Mouse (Mus musculus): Measurements from ENCODE around the gene Gm20431. TPM values are rescaled to one million over a fixed set of nuclear protein-coding genes. Genes with fewer than 3 reads are reported as not detected.

Gm20431 gene
- polyA plus RNA-seq, 1 experiment from 2014 or later: 8.2 TPM

GRCm38 (mm10) chr2:167600481-167600995 lies 60.8 kb downstream of the Gm20431 start:
- H3K9me3 ChIP-seq (ENCODE audit: control insufficient read depth, low read length): no peaks in the 10 kb centered on the region
- H3K9ac ChIP-seq (replicated peaks; ENCODE audit: low read depth, low read length): no peak overlapping the region
- 75% methylated on average over 8 of the region's 8 CpGs for WGBS
- no peaks in the 10 kb centered on the region for H3K27me3 ChIP-seq (replicated peaks; ENCODE audit: control insufficient read depth, insufficient read depth, low read length)
- no peak for ATAC-seq
- H3K36me3 ChIP-seq (ENCODE audit: control insufficient read depth, insufficient read depth): no peaks in the 10 kb centered on the region
- H3K4me2 ChIP-seq (ENCODE audit: low read length): no peak overlapping the region
- no peak overlapping the region for H3K27ac ChIP-seq (ENCODE audit: low read length)
- peaks cover 8% of the 10 kb centered on the region for H3K4me1 ChIP-seq (replicated peaks; ENCODE audit: control insufficient read depth, insufficient read depth, low read length)
- no peak overlapping the region for H3K4me3 ChIP-seq (replicated peaks; ENCODE audit: low read length)

GRCm38 (mm10) chr2:167599917-167600316 lies 61.4 kb downstream of the Gm20431 start:
- no peak for ATAC-seq
- Histone ChIP-seq H3K9ac (replicated peaks; ENCODE audit: low read depth, low read length) (no peak overlapping the region), H3K36me3 (ENCODE audit: control insufficient read depth, insufficient read depth) (no peaks in the 10 kb centered on the region), H3K27ac (ENCODE audit: low read length) (no peak overlapping the region), H3K4me3 (replicated peaks; ENCODE audit: low read length) (no peak overlapping the region), H3K4me2 (ENCODE audit: low read length) (no peak overlapping the region), H3K27me3 (replicated peaks; ENCODE audit: control insufficient read depth, insufficient read depth, low read length) (no peaks in the 10 kb centered on the region), H3K9me3 (ENCODE audit: control insufficient read depth, low read length) (no peaks in the 10 kb centered on the region), H3K4me1 (replicated peaks; ENCODE audit: control insufficient read depth, insufficient read depth, low read length) (peaks cover 5% of the 10 kb centered on the region)
- 64% methylated on average over 6 of the region's 6 CpGs for WGBS

GRCm38 (mm10) chr2:167599195-167599594 lies 62.1 kb downstream of the Gm20431 start:
- H3K4me2 ChIP-seq (ENCODE audit: low read length): no peak overlapping the region
- no peak for ATAC-seq
- no peaks in the 10 kb centered on the region for H3K36me3 ChIP-seq (ENCODE audit: control insufficient read depth, insufficient read depth)
- H3K4me3 ChIP-seq (replicated peaks; ENCODE audit: low read length): no peak overlapping the region
- H3K4me1 ChIP-seq (replicated peaks; ENCODE audit: control insufficient read depth, insufficient read depth, low read length): peaks cover 11% of the 10 kb centered on the region
- H3K9ac ChIP-seq (replicated peaks; ENCODE audit: low read depth, low read length): no peak overlapping the region
- WGBS: 60% methylated on average over 5 of the region's 5 CpGs
- H3K27me3 ChIP-seq (replicated peaks; ENCODE audit: control insufficient read depth, insufficient read depth, low read length): no peaks in the 10 kb centered on the region
- H3K9me3 ChIP-seq (ENCODE audit: control insufficient read depth, low read length): no peaks in the 10 kb centered on the region
- H3K27ac ChIP-seq (ENCODE audit: low read length): no peak overlapping the region

GRCm38 (mm10) chr2:167597492-167598186 lies 63.7 kb downstream of the Gm20431 start:
- Histone ChIP-seq H3K4me1 (replicated peaks; ENCODE audit: control insufficient read depth, insufficient read depth, low read length) (peaks cover 11% of the 10 kb centered on the region), H3K27me3 (replicated peaks; ENCODE audit: control insufficient read depth, insufficient read depth, low read length) (no peaks in the 10 kb centered on the region), H3K4me2 (ENCODE audit: low read length) (peak overlapping the region; percentile 38), H3K9ac (replicated peaks; ENCODE audit: low read depth, low read length) (peak overlapping the region; percentile 29; the same call in 1 of the 2 replicates), H3K27ac (ENCODE audit: low read length) (no peak overlapping the region), H3K9me3 (ENCODE audit: control insufficient read depth, low read length) (no peaks in the 10 kb centered on the region), H3K4me3 (replicated peaks; ENCODE audit: low read length) (0 out of 2 replicates have a peak overlapping the region, but pooled peaks have one; percentile 3), H3K36me3 (ENCODE audit: control insufficient read depth, insufficient read depth) (no peaks in the 10 kb centered on the region)
- peak; percentile 33; the same call in 1 of the 2 replicates for ATAC-seq
- WGBS: 35% methylated on average over 35 of the region's 40 CpGs

- Histone ChIP-seq H3K9ac (replicated peaks; ENCODE audit: low read depth, low read length) (peak overlapping the region; percentile 29; the same call in 1 of the 2 replicates), H3K27ac (ENCODE audit: low read length) (no peak overlapping the region), H3K4me1 (replicated peaks; ENCODE audit: control insufficient read depth, insufficient read depth, low read length) (peaks cover 11% of the 10 kb centered on the region), H3K27me3 (replicated peaks; ENCODE audit: control insufficient read depth, insufficient read depth, low read length) (no peaks in the 10 kb centered on the region), H3K9me3 (ENCODE audit: control insufficient read depth, low read length) (no peaks in the 10 kb centered on the region), H3K36me3 (ENCODE audit: control insufficient read depth, insufficient read depth) (no peaks in the 10 kb centered on the region), H3K4me3 (replicated peaks; ENCODE audit: low read length) (no peak overlapping the region), H3K4me2 (ENCODE audit: low read length) (peak overlapping the region; percentile 38)
- no peak; the same call in 1 of the 2 replicates for ATAC-seq
- 48% methylated on average over 26 of the region's 27 CpGs for WGBS
Observed at GRCm38 (mm10) chr2:167596726-167597491, 64.4 kb downstream of the Gm20431 start.

GRCm38 (mm10) chr2:167596262-167596661 lies 65.0 kb downstream of the Gm20431 start:
- Histone ChIP-seq H3K4me2 (ENCODE audit: low read length) (no peak overlapping the region), H3K4me1 (replicated peaks; ENCODE audit: control insufficient read depth, insufficient read depth, low read length) (peaks cover 11% of the 10 kb centered on the region), H3K27me3 (replicated peaks; ENCODE audit: control insufficient read depth, insufficient read depth, low read length) (no peaks in the 10 kb centered on the region), H3K4me3 (replicated peaks; ENCODE audit: low read length) (no peak overlapping the region), H3K27ac (ENCODE audit: low read length) (no peak overlapping the region), H3K9ac (replicated peaks; ENCODE audit: low read depth, low read length) (no peak overlapping the region), H3K36me3 (ENCODE audit: control insufficient read depth, insufficient read depth) (no peaks in the 10 kb centered on the region), H3K9me3 (ENCODE audit: control insufficient read depth, low read length) (no peaks in the 10 kb centered on the region)
- 56% methylated on average over 4 of the region's 4 CpGs for WGBS
- ATAC-seq: no peak

- no peak overlapping the region for H3K4me3 ChIP-seq (replicated peaks; ENCODE audit: low read length)
- 58% methylated on average over 14 of the region's 14 CpGs for WGBS
- H3K36me3 ChIP-seq (ENCODE audit: control insufficient read depth, insufficient read depth): no peaks in the 10 kb centered on the region
- H3K9ac ChIP-seq (replicated peaks; ENCODE audit: low read depth, low read length): no peak overlapping the region
- no peak overlapping the region for H3K27ac ChIP-seq (ENCODE audit: low read length)
- H3K4me1 ChIP-seq (replicated peaks; ENCODE audit: control insufficient read depth, insufficient read depth, low read length): peaks cover 11% of the 10 kb centered on the region
- no peak for ATAC-seq
- H3K4me2 ChIP-seq (ENCODE audit: low read length): no peak overlapping the region
- H3K27me3 ChIP-seq (replicated peaks; ENCODE audit: control insufficient read depth, insufficient read depth, low read length): no peaks in the 10 kb centered on the region
- H3K9me3 ChIP-seq (ENCODE audit: control insufficient read depth, low read length): no peaks in the 10 kb centered on the region
Observed at GRCm38 (mm10) chr2:167595761-167596171, 65.5 kb downstream of the Gm20431 start.

- H3K9ac ChIP-seq (replicated peaks; ENCODE audit: low read depth, low read length): no peak overlapping the region
- H3K9me3 ChIP-seq (ENCODE audit: control insufficient read depth, low read length): no peaks in the 10 kb centered on the region
- H3K4me3 ChIP-seq (replicated peaks; ENCODE audit: low read length): no peak overlapping the region
- H3K4me2 ChIP-seq (ENCODE audit: low read length): no peak overlapping the region
- WGBS: 32% methylated on average over 10 of the region's 10 CpGs
- no peak for ATAC-seq
- no peak overlapping the region for H3K27ac ChIP-seq (ENCODE audit: low read length)
- H3K27me3 ChIP-seq (replicated peaks; ENCODE audit: control insufficient read depth, insufficient read depth, low read length): 0 out of 2 replicates have a peak, but pooled peaks cover under 1% of the 10 kb centered on the region
- H3K36me3 ChIP-seq (ENCODE audit: control insufficient read depth, insufficient read depth): no peaks in the 10 kb centered on the region
- H3K4me1 ChIP-seq (replicated peaks; ENCODE audit: control insufficient read depth, insufficient read depth, low read length): peaks cover 11% of the 10 kb centered on the region
Observed at GRCm38 (mm10) chr2:167594444-167594934, 66.8 kb downstream of the Gm20431 start.
